Mouse (Mus musculus): ENCODE measurements at regions not wholly inside any gene's neighbourhood (a gene's known extent, or its start where the extent isn't known, plus 50 kb on each side); places are given as distances from the start of the nearest gene placed in this dataset.
"Not testable (repeated sequence)": the region's sequence is repeated elsewhere in the genome, so short reads cannot be mapped to it uniquely, and the experiment has no call there.

- 73% methylated on average over 2 of the region's 2 CpGs for WGBS
- Histone ChIP-seq H3K4me1 (peaks cover 7% of the 10 kb centered on the region; the same call in 1 of the 2 replicates), H3K9ac (no peak overlapping the region), H3K27ac (replicated peaks) (no peak overlapping the region), H3K4me3 (replicated peaks) (no peak overlapping the region), H3K36me3 (no peaks in the 10 kb centered on the region), H3K4me2 (replicated peaks) (no peak overlapping the region), H3K9me3 (replicated peaks) (no peaks in the 10 kb centered on the region), H3K27me3 (no peaks in the 10 kb centered on the region)
- ATAC-seq (ENCODE audit: insufficient number of reproducible peaks, low FRiP score, low TSS enrichment, low read depth): no peak
These were observed 91.0 kb upstream of the Cdk6 start for GRCm38 (mm10) chr5:3250273-3250672.

GRCm38 (mm10) chr5:3260289-3260688 lies 81.0 kb upstream of the Cdk6 start:
- H3K4me2 ChIP-seq (replicated peaks): no peak overlapping the region
- no peak overlapping the region for H3K27ac ChIP-seq (replicated peaks)
- H3K4me1 ChIP-seq: no peaks in the 10 kb centered on the region
- no peak overlapping the region for H3K4me3 ChIP-seq (replicated peaks)
- no peak for ATAC-seq (ENCODE audit: insufficient number of reproducible peaks, low FRiP score, low TSS enrichment, low read depth)
- H3K9ac ChIP-seq: no peak overlapping the region
- 63% methylated on average over 1 of the region's 1 CpGs for WGBS
- no peaks in the 10 kb centered on the region for H3K9me3 ChIP-seq (replicated peaks)
- no peaks in the 10 kb centered on the region for H3K36me3 ChIP-seq
- no peaks in the 10 kb centered on the region for H3K27me3 ChIP-seq

GRCm38 (mm10) chr5:3264988-3265738 lies 76.1 kb upstream of the Cdk6 start:
- H3K4me1 ChIP-seq; H3K9ac ChIP-seq; H3K27me3 ChIP-seq; H3K4me2 ChIP-seq (replicated peaks); ATAC-seq (ENCODE audit: insufficient number of reproducible peaks, low FRiP score, low TSS enrichment, low read depth); H3K4me3 ChIP-seq (replicated peaks); H3K27ac ChIP-seq (replicated peaks); H3K36me3 ChIP-seq; H3K9me3 ChIP-seq (replicated peaks): not testable (repeated sequence)
- WGBS: 77% methylated on average over 8 of the region's 8 CpGs

GRCm38 (mm10) chr5:3267021-3267420 lies 74.3 kb upstream of the Cdk6 start:
- H3K9ac ChIP-seq: no peak overlapping the region
- 78% methylated on average over 5 of the region's 5 CpGs for WGBS
- H3K4me2 ChIP-seq (replicated peaks): no peak overlapping the region
- H3K36me3 ChIP-seq: no peaks in the 10 kb centered on the region
- ATAC-seq (ENCODE audit: insufficient number of reproducible peaks, low FRiP score, low TSS enrichment, low read depth): no peak
- H3K9me3 ChIP-seq (replicated peaks): no peaks in the 10 kb centered on the region
- H3K4me3 ChIP-seq (replicated peaks): no peak overlapping the region
- no peaks in the 10 kb centered on the region for H3K27me3 ChIP-seq
- no peak overlapping the region for H3K27ac ChIP-seq (replicated peaks)
- H3K4me1 ChIP-seq: no peaks in the 10 kb centered on the region

- no peak for ATAC-seq (ENCODE audit: insufficient number of reproducible peaks, low FRiP score, low TSS enrichment, low read depth)
- WGBS: 72% methylated on average over 7 of the region's 7 CpGs
These were observed 71.5 kb upstream of the Cdk6 start for GRCm38 (mm10) chr5:3269760-3270159.

GRCm38 (mm10) chr5:3273140-3273539 lies 68.1 kb upstream of the Cdk6 start:
- not testable (repeated sequence) for H3K27me3 ChIP-seq; H3K4me3 ChIP-seq (replicated peaks); H3K4me1 ChIP-seq; H3K9me3 ChIP-seq (replicated peaks); H3K27ac ChIP-seq (replicated peaks); H3K9ac ChIP-seq; ATAC-seq (ENCODE audit: insufficient number of reproducible peaks, low FRiP score, low TSS enrichment, low read depth); H3K36me3 ChIP-seq; H3K4me2 ChIP-seq (replicated peaks)
- WGBS: 76% methylated on average over 1 of the region's 1 CpGs

More at GRCm38 (mm10) chr5:3269760-3270159, 71.5 kb upstream of the Cdk6 start:
- H3K9me3 ChIP-seq (replicated peaks): no peaks in the 10 kb centered on the region
- no peak overlapping the region for H3K27ac ChIP-seq (replicated peaks)
- no peaks in the 10 kb centered on the region for H3K36me3 ChIP-seq
- no peak overlapping the region for H3K4me3 ChIP-seq (replicated peaks)
- no peak overlapping the region for H3K9ac ChIP-seq
- no peak overlapping the region for H3K4me2 ChIP-seq (replicated peaks)
- no peaks in the 10 kb centered on the region for H3K27me3 ChIP-seq
- H3K4me1 ChIP-seq: no peaks in the 10 kb centered on the region

GRCm38 (mm10) chr5:3277241-3277640 lies 64.0 kb upstream of the Cdk6 start:
- not testable (repeated sequence) for H3K36me3 ChIP-seq; H3K4me1 ChIP-seq; H3K4me2 ChIP-seq (replicated peaks); H3K27ac ChIP-seq (replicated peaks); ATAC-seq (ENCODE audit: insufficient number of reproducible peaks, low FRiP score, low TSS enrichment, low read depth); H3K27me3 ChIP-seq; H3K9me3 ChIP-seq (replicated peaks); H3K4me3 ChIP-seq (replicated peaks); H3K9ac ChIP-seq
- 92% methylated on average over 16 of the region's 16 CpGs for WGBS

GRCm38 (mm10) chr5:3278956-3279355 lies 62.3 kb upstream of the Cdk6 start:
- not testable (repeated sequence) for H3K4me3 ChIP-seq (replicated peaks); ATAC-seq (ENCODE audit: insufficient number of reproducible peaks, low FRiP score, low TSS enrichment, low read depth); H3K9ac ChIP-seq; H3K36me3 ChIP-seq; H3K4me2 ChIP-seq (replicated peaks); H3K4me1 ChIP-seq; H3K27me3 ChIP-seq; H3K9me3 ChIP-seq (replicated peaks); H3K27ac ChIP-seq (replicated peaks)
- WGBS: 85% methylated on average over 5 of the region's 5 CpGs

- not testable (repeated sequence) for H3K27me3 ChIP-seq; H3K36me3 ChIP-seq; H3K4me2 ChIP-seq (replicated peaks); H3K4me1 ChIP-seq; H3K4me3 ChIP-seq (replicated peaks); ATAC-seq (ENCODE audit: insufficient number of reproducible peaks, low FRiP score, low TSS enrichment, low read depth); H3K27ac ChIP-seq (replicated peaks); H3K9me3 ChIP-seq (replicated peaks); H3K9ac ChIP-seq
- WGBS: 46% methylated on average over 8 of the region's 8 CpGs
These were observed 59.3 kb upstream of the Cdk6 start for GRCm38 (mm10) chr5:3281911-3282506.

GRCm38 (mm10) chr5:3283083-3283482 lies 58.2 kb upstream of the Cdk6 start:
- no peaks in the 10 kb centered on the region for H3K36me3 ChIP-seq
- H3K4me3 ChIP-seq (replicated peaks): no peak overlapping the region

GRCm38 (mm10) chr5:3284335-3284734 lies 57.0 kb upstream of the Cdk6 start:
- H3K4me3 ChIP-seq (replicated peaks); H3K27me3 ChIP-seq; H3K36me3 ChIP-seq; H3K4me1 ChIP-seq; H3K27ac ChIP-seq (replicated peaks); H3K9me3 ChIP-seq (replicated peaks); H3K4me2 ChIP-seq (replicated peaks); H3K9ac ChIP-seq; ATAC-seq (ENCODE audit: insufficient number of reproducible peaks, low FRiP score, low TSS enrichment, low read depth): not testable (repeated sequence)
- WGBS: 91% methylated on average over 1 of the region's 1 CpGs

More at GRCm38 (mm10) chr5:3283083-3283482, 58.2 kb upstream of the Cdk6 start:
- WGBS: 90% methylated on average over 3 of the region's 3 CpGs
- ATAC-seq (ENCODE audit: insufficient number of reproducible peaks, low FRiP score, low TSS enrichment, low read depth): no peak
- H3K27me3 ChIP-seq: no peaks in the 10 kb centered on the region
- H3K9ac ChIP-seq: no peak overlapping the region
- no peaks in the 10 kb centered on the region for H3K4me1 ChIP-seq
- no peak overlapping the region for H3K4me2 ChIP-seq (replicated peaks)
- H3K27ac ChIP-seq (replicated peaks): no peak overlapping the region
- no peaks in the 10 kb centered on the region for H3K9me3 ChIP-seq (replicated peaks)

- 10% methylated on average over 8 of the region's 8 CpGs for WGBS
- ATAC-seq (ENCODE audit: insufficient number of reproducible peaks, low FRiP score, low TSS enrichment, low read depth); H3K9ac ChIP-seq; H3K4me1 ChIP-seq; H3K9me3 ChIP-seq (replicated peaks); H3K27ac ChIP-seq (replicated peaks); H3K36me3 ChIP-seq; H3K4me3 ChIP-seq (replicated peaks); H3K4me2 ChIP-seq (replicated peaks); H3K27me3 ChIP-seq: not testable (repeated sequence)
These were observed 51.3 kb upstream of the Cdk6 start for GRCm38 (mm10) chr5:3289991-3290417.
